In genomic region chr1:165908806-165909205, GRCm38 (mm10) we compare ENCODE assay signal across 24 mouse cellular contexts.
DNase-seq lines count a peak whose midpoint lies in the region; ATAC-seq and TF ChIP-seq lines count a peak whose summit lies in the region.
"Had no signal": no experiment of that assay in that cellular context is flagged by ENCODE, and none has a peak within 500 bp of the region (broad histone marks: within the 10 kb centered on the region; RNA-seq: fewer than 3 reads in every experiment).

No protein-coding gene starts in this region.

- TF ChIP-seq EP300 in liver, postnatal 0 days (IDR thresholded peaks at IDR 0.05; ENCODE audit: low read depth) = no peak

- H3K9me3 ChIP-seq in liver, postnatal 0 days (ENCODE audit: low read length) = no peaks in the 10 kb centered on the region
- H3K9me3 ChIP-seq: embryonic facial prominence, embryonic 12.5 days; embryonic facial prominence, embryonic 15.5 days; forebrain, embryonic 12.5 days; forebrain, embryonic 15.5 days; heart, embryonic 12.5 days; heart, embryonic 15.5 days; hindbrain, embryonic 10.5 days; hindbrain, embryonic 13.5 days; intestine, embryonic 15.5 days had no signal

- no peak for ATAC-seq in liver, postnatal 0 days
- ATAC-seq: CD4-positive, CD25-positive, alpha-beta regulatory T cell, adult 4 months; forebrain, embryonic 15.5 days; hindbrain, embryonic 16.5 days; intestine, embryonic 15.5 days had no signal

- TF ChIP-seq POLR2A in liver, adult 2 months (IDR thresholded peaks at IDR 0.05; ENCODE audit: extremely low read depth, insufficient read depth, low read length) = no peak

- no peak overlapping the region for H3K4me3 ChIP-seq in liver, adult 2 months (ENCODE audit: insufficient read depth, low read depth, low read length)
- H3K4me3 ChIP-seq in liver, postnatal 0 days (ENCODE audit: low read depth, low read length) = no peak overlapping the region
- H3K4me3 ChIP-seq: embryonic facial prominence, embryonic 12.5 days; embryonic facial prominence, embryonic 15.5 days; forebrain, embryonic 12.5 days; forebrain, embryonic 15.5 days; heart, embryonic 12.5 days; heart, embryonic 15.5 days; hindbrain, embryonic 10.5 days; hindbrain, embryonic 13.5 days; intestine, embryonic 15.5 days had no signal

- no peaks in the 10 kb centered on the region; the same call in 1 of the 2 replicates for H3K79me2 ChIP-seq in liver, adult 2 months (ENCODE audit: control insufficient read depth, insufficient read depth, low read length)

- H3K4me1 ChIP-seq in liver, adult 2 months (ENCODE audit: control insufficient read depth, insufficient read depth, low read length) = no peaks in the 10 kb centered on the region
- no peaks in the 10 kb centered on the region for H3K4me1 ChIP-seq in liver, postnatal 0 days (ENCODE audit: insufficient read depth)
- H3K4me1 ChIP-seq: embryonic facial prominence, embryonic 12.5 days; embryonic facial prominence, embryonic 15.5 days; heart, embryonic 12.5 days; heart, embryonic 15.5 days; hindbrain, embryonic 10.5 days; intestine, embryonic 15.5 days had no signal

- DNase-seq in liver, adult 2 months (ENCODE audit: extremely low read depth, low read depth, low spot score) = peak; percentile 29
- no peak for DNase-seq in liver, postnatal 0 days
- DNase-seq in adipocyte (ENCODE audit: low spot score) = peak; percentile 3
- peak; percentile 66 for DNase-seq in fat pad, adult 2 months (ENCODE audit: extremely low read depth, low read depth, low spot score)
- DNase-seq in right cerebral cortex, adult 18-20 months = no peak
- no peak for DNase-seq in B cell, adult 2 months
- DNase-seq: adrenal gland, adult 8-10 months; adrenal gland, postnatal 36 days; gastrocnemius, postnatal 10 days; gastrocnemius, postnatal 36 days; heart, adult 18-20 months; heart, postnatal 10 days; heart, postnatal 36 days had no signal

- no peak for TF ChIP-seq CTCF in liver, adult 2 months (IDR thresholded peaks at IDR 0.05; ENCODE audit: low read depth, low read length)
- TF ChIP-seq CTCF in liver, postnatal 0 days (IDR thresholded peaks at IDR 0.05; ENCODE audit: low read depth) = no peak

- H3K27ac ChIP-seq in liver, adult 2 months (replicated peaks; ENCODE audit: insufficient read depth, low read depth, low read length) = no peak overlapping the region
- H3K27ac ChIP-seq in liver, postnatal 0 days (ENCODE audit: low read depth) = no peak overlapping the region
- H3K27ac ChIP-seq: embryonic facial prominence, embryonic 12.5 days; embryonic facial prominence, embryonic 15.5 days; forebrain, embryonic 12.5 days; forebrain, embryonic 15.5 days; heart, embryonic 15.5 days; hindbrain, embryonic 10.5 days; hindbrain, embryonic 13.5 days; intestine, embryonic 15.5 days had no signal

- H3K36me3 ChIP-seq in liver, adult 2 months (ENCODE audit: control insufficient read depth, insufficient read depth, low read length) = peaks cover 11% of the 10 kb centered on the region; the same call in 1 of the 2 replicates
- H3K36me3 ChIP-seq in liver, postnatal 0 days (replicated peaks; ENCODE audit: insufficient read depth, low read length) = peaks cover 22% of the 10 kb centered on the region

- H3K9ac ChIP-seq in liver, adult 2 months (ENCODE audit: low read depth, low read length) = no peak overlapping the region
- no peak overlapping the region for H3K9ac ChIP-seq in liver, postnatal 0 days (replicated peaks)
- H3K9ac ChIP-seq: embryonic facial prominence, embryonic 12.5 days; embryonic facial prominence, embryonic 15.5 days; forebrain, embryonic 12.5 days; forebrain, embryonic 15.5 days; heart, embryonic 12.5 days; heart, embryonic 15.5 days; hindbrain, embryonic 13.5 days; intestine, embryonic 15.5 days had no signal

- no peaks in the 10 kb centered on the region for H3K27me3 ChIP-seq in liver, adult 2 months (ENCODE audit: control insufficient read depth, insufficient read depth, low read length)
- no peaks in the 10 kb centered on the region for H3K27me3 ChIP-seq in liver, postnatal 0 days (ENCODE audit: insufficient read depth, low read length)
- H3K27me3 ChIP-seq: embryonic facial prominence, embryonic 12.5 days; embryonic facial prominence, embryonic 15.5 days; forebrain, embryonic 12.5 days; forebrain, embryonic 15.5 days; heart, embryonic 12.5 days; heart, embryonic 15.5 days; hindbrain, embryonic 13.5 days; intestine, embryonic 15.5 days had no signal

- WGBS in liver, adult 2 months = 49% methylated on average over 3 of the region's 3 CpGs
- 63% methylated on average over 3 of the region's 3 CpGs for WGBS in liver, postnatal 0 days (ENCODE audit: insufficient replicate concordance)

- H3K4me2 ChIP-seq in liver, postnatal 0 days (ENCODE audit: low read depth, low read length) = no peak overlapping the region
- H3K4me2 ChIP-seq: embryonic facial prominence, embryonic 12.5 days; embryonic facial prominence, embryonic 15.5 days; forebrain, embryonic 12.5 days; forebrain, embryonic 15.5 days; heart, embryonic 12.5 days; heart, embryonic 15.5 days; hindbrain, embryonic 13.5 days; intestine, embryonic 15.5 days had no signal

Comparison
In these comparisons a context has a peak if more than half of its experiments do, and no peak if none do; other contexts are left out.
1. DNase-seq: peak in liver, adult 2 months (single experiment), adipocyte (single experiment) and fat pad, adult 2 months (single experiment); none in liver, postnatal 0 days (single experiment), right cerebral cortex, adult 18-20 months (single experiment) and B cell, adult 2 months (0 of 2).